Mouse (Mus musculus): ENCODE measurements at regions not wholly inside any gene's neighbourhood (a gene's known extent, or its start where the extent isn't known, plus 50 kb on each side); places are given as distances from the start of the nearest gene placed in this dataset.

DNA sequence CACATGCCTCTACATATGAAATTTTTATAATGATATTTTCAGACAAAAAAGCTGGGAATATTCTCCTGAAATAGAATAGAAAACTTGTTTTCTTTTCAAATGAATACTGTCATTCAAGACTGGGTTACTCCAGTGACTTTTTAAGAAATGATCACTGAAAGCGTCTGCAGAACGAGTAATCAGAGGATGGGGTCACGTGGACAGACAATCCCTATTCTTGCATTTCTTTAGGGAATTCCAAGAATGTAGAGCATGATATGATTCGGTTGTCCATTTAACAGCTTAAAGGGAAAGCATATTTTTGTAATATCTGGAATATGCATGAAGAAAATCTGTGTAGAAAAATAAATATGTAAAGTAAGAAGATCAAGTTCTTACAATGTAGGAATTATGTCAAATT, 65.6 kb downstream of the 4933402N22Rik start:
- TF ChIP-seq CTCF (IDR thresholded peaks at IDR 0.05; ENCODE audit: borderline replicate concordance, extremely low read depth, insufficient read depth, insufficient read length): no peak
- no peak for TF ChIP-seq POLR2A (IDR thresholded peaks at IDR 0.05; ENCODE audit: borderline replicate concordance, extremely low read depth, insufficient read depth, insufficient read length, poor library complexity, severe bottlenecking)
- no peak for DNase-seq (ENCODE audit: low read depth)

DNA sequence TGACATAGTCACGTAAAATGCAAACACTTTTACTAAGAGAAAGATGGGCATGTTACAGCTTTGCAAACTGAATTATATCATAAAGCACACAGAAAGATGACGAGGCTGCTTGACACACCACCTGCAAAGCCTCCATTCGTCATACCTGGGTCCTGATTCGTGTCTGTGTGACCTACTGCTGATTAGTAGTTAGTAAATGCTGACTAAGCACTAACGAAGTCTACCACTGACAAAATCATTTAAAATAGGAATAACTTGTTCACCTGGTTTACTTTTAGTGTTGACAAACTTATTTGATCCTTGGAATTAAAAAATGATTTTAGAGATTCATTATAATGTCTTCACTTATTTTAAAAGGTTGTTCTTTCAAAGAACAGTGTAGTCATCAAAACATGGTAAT, 71.3 kb downstream of the 4933402N22Rik start:
- no peak for TF ChIP-seq CTCF (IDR thresholded peaks at IDR 0.05; ENCODE audit: borderline replicate concordance, extremely low read depth, insufficient read depth, insufficient read length)
- TF ChIP-seq POLR2A (IDR thresholded peaks at IDR 0.05; ENCODE audit: borderline replicate concordance, extremely low read depth, insufficient read depth, insufficient read length, poor library complexity, severe bottlenecking): no peak
- no peak for DNase-seq (ENCODE audit: low read depth)

GRCm38 (mm10) chr5:12000777-12001176, 82.9 kb downstream of the 4933402N22Rik start:
- no peak for TF ChIP-seq POLR2A (IDR thresholded peaks at IDR 0.05; ENCODE audit: borderline replicate concordance, extremely low read depth, insufficient read depth, insufficient read length, poor library complexity, severe bottlenecking)
- no peak for TF ChIP-seq CTCF (IDR thresholded peaks at IDR 0.05; ENCODE audit: borderline replicate concordance, extremely low read depth, insufficient read depth, insufficient read length)
- no peak for DNase-seq (ENCODE audit: low read depth)

DNA sequence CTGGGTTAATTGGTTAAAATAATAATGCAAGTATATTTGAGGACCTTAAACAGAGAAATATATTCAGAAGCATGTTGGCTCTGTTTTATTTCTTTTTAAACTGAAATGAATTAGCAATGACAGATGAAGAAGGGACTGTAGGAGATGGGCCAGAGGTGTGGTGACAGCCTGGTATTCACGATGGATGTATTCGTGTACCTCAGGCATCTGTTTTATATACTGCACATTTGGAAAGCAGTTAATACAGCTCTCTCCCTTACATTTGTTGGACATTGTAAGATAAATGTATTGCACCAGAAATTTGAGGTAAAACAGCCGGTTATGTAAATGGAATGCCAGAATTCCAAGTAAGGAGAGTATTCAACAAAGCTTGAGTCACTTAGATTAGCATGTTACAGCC, 88.6 kb downstream of the 4933402N22Rik start:
- no peak for DNase-seq (ENCODE audit: low read depth)
- TF ChIP-seq CTCF (IDR thresholded peaks at IDR 0.05; ENCODE audit: borderline replicate concordance, extremely low read depth, insufficient read depth, insufficient read length) (no peak), POLR2A (IDR thresholded peaks at IDR 0.05; ENCODE audit: borderline replicate concordance, extremely low read depth, insufficient read depth, insufficient read length, poor library complexity, severe bottlenecking) (no peak)

- TF ChIP-seq POLR2A (IDR thresholded peaks at IDR 0.05; ENCODE audit: borderline replicate concordance, extremely low read depth, insufficient read depth, insufficient read length, poor library complexity, severe bottlenecking) (no peak), CTCF (IDR thresholded peaks at IDR 0.05; ENCODE audit: borderline replicate concordance, extremely low read depth, insufficient read depth, insufficient read length) (no peak)
- DNase-seq (ENCODE audit: low read depth): no peak
Measured at GRCm38 (mm10) chr5:12016332-12016731, 98.5 kb downstream of the 4933402N22Rik start.

GRCm38 (mm10) chr5:12020489-12020888, 102.6 kb downstream of the 4933402N22Rik start:
- TF ChIP-seq CTCF (IDR thresholded peaks at IDR 0.05; ENCODE audit: borderline replicate concordance, extremely low read depth, insufficient read depth, insufficient read length): no peak

DNA sequence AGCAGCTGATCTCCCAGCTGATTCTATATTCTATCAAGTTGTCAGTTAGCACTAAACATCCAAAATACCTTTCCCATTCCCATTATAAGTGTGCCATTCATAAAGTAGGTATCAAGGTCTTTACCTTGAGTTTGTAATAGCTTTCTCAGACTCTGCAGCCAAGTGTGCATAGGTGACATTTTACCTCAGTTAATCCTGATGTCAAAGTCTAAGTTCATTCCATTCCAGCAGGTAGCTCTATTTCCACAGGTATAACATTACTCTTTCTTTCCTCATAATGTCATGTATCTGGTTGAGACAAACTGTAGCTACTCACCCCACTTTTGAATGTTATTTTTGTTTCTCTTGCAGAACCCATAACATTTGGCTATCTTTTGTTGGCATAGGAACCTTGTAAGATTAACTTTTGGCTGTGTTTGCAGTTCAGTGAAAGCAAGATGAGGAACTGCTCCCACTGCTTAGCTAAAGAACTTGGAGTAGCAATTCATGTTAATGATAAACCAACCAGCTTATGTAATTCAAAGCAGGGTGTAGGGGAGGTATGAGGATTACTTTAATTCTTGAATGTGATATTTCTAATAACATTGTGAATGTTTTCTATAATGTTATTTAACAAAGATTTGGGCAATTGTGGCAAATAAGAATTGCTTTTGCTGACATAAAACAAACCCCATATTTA, 107.0 kb downstream of the 4933402N22Rik start:
- no peak for DNase-seq (ENCODE audit: low read depth)
- TF ChIP-seq POLR2A (IDR thresholded peaks at IDR 0.05; ENCODE audit: borderline replicate concordance, extremely low read depth, insufficient read depth, insufficient read length, poor library complexity, severe bottlenecking) (no peak), CTCF (IDR thresholded peaks at IDR 0.05; ENCODE audit: borderline replicate concordance, extremely low read depth, insufficient read depth, insufficient read length) (no peak)

More at GRCm38 (mm10) chr5:12020489-12020888, 102.6 kb downstream of the 4933402N22Rik start:
- no peak for DNase-seq (ENCODE audit: low read depth)

- no peak for TF ChIP-seq POLR2A (IDR thresholded peaks at IDR 0.05; ENCODE audit: borderline replicate concordance, extremely low read depth, insufficient read depth, insufficient read length, poor library complexity, severe bottlenecking)
- TF ChIP-seq CTCF (IDR thresholded peaks at IDR 0.05; ENCODE audit: borderline replicate concordance, extremely low read depth, insufficient read depth, insufficient read length): peak; percentile 54; the same call in 1 of the 2 replicates
- DNase-seq (ENCODE audit: low read depth): peak; percentile 87
Measured at GRCm38 (mm10) chr5:12030002-12030401, 112.2 kb downstream of the 4933402N22Rik start.

DNA sequence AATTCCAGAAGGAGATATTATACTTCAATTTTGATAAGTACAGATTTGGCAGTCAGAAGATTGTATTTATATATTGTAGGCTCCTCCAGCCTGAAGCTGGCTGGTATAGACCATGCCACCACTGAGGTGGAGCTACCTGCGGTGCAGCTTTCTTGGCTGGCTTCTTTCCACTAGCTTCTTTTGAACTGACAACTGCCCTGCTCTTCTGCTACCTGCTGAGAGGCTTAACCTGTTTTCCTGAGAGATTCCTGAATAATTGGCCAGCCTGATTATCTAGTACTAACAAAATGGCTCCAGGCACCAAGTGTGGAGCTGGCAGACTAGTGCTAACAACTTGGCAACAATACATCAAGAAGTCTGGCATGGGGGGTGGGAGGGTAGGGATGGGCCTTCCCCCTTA, 132.0 kb downstream of the 4933402N22Rik start:
- peak; percentile 4 for DNase-seq (ENCODE audit: low read depth)
- TF ChIP-seq CTCF (IDR thresholded peaks at IDR 0.05; ENCODE audit: borderline replicate concordance, extremely low read depth, insufficient read depth, insufficient read length): no peak
- TF ChIP-seq POLR2A (IDR thresholded peaks at IDR 0.05; ENCODE audit: borderline replicate concordance, extremely low read depth, insufficient read depth, insufficient read length, poor library complexity, severe bottlenecking): no peak

DNA sequence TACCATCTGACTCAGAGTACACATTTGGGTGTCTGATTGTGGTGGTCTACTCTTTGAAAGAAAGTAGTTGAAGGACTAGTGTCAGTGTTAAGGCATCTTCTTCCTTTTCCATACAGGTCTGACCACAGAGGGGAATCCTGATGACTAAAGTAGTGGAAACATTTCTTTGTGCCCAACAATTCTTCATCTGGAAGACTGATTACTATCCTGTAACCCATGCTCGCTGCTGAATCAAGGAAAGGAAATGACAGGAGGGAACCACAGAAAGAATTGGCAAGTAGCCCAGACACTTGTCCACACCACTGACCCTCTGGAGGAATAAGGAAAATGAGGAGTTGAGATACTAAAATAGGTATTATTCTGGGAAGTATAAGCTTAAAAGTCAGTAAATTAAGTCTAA, 162.3 kb downstream of the 4933402N22Rik start:
- no peak for TF ChIP-seq CTCF (IDR thresholded peaks at IDR 0.05; ENCODE audit: borderline replicate concordance, extremely low read depth, insufficient read depth, insufficient read length)
- no peak for TF ChIP-seq POLR2A (IDR thresholded peaks at IDR 0.05; ENCODE audit: borderline replicate concordance, extremely low read depth, insufficient read depth, insufficient read length, poor library complexity, severe bottlenecking)
- DNase-seq (ENCODE audit: low read depth): no peak

DNA sequence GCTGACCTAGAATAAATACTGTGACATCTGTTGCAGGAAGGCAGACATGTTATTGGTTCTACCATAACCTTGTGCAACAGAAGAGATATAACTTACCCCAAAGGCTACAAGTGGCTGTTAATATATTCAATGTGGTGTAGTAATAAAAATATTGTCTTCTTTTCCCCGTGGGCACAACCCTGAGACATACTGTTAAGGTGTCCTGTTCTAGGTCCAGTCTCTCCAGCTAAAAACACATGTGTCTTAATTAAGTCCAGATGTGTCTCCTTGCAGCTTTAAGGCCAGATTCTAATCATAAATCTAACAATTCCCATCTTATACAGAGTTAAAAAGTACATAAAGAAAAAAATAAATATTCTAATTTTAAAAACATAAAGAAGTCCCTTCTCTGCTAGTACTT, 175.8 kb downstream of the 4933402N22Rik start:
- DNase-seq (ENCODE audit: low read depth): no peak
- no peak for TF ChIP-seq POLR2A (IDR thresholded peaks at IDR 0.05; ENCODE audit: borderline replicate concordance, extremely low read depth, insufficient read depth, insufficient read length, poor library complexity, severe bottlenecking)
- TF ChIP-seq CTCF (IDR thresholded peaks at IDR 0.05; ENCODE audit: borderline replicate concordance, extremely low read depth, insufficient read depth, insufficient read length): no peak

GRCm38 (mm10) chr5:12116587-12117354, 198.9 kb downstream of the 4933402N22Rik start:
- no peak for DNase-seq (ENCODE audit: low read depth)
- TF ChIP-seq POLR2A (IDR thresholded peaks at IDR 0.05; ENCODE audit: borderline replicate concordance, extremely low read depth, insufficient read depth, insufficient read length, poor library complexity, severe bottlenecking) (no peak), CTCF (IDR thresholded peaks at IDR 0.05; ENCODE audit: borderline replicate concordance, extremely low read depth, insufficient read depth, insufficient read length) (no peak)
